Mouse (Mus musculus) forebrain, embryonic 15.5 days (tissue): Measurements from ENCODE around the gene Zkscan2. TPM values are rescaled to one million over a fixed set of nuclear protein-coding genes. Genes with fewer than 3 reads are reported as not detected.

Experiments
- ATAC-seq: fragments of 200-750 bp; cut with Nextera tagmentation; replicated peaks from 2 replicates; pipeline ENCODE4 v1.8.0; 2017; ENCODE audit warnings: mild to moderate bottlenecking, moderate TSS enrichment, moderate library complexity
- H3K27ac ChIP-seq: fragments of 300-500 bp; sonication (generic); replicated peaks from 2 replicates; pipeline ENCODE4 v1.5.1; 2015; ENCODE audit warnings: mild to moderate bottlenecking, inconsistent platforms
- H3K27me3 ChIP-seq: fragments of 300-500 bp; sonication (generic); 2 replicates; pipeline ENCODE4 v1.6.1; 2015; ENCODE audit warnings: inconsistent platforms
- H3K36me3 ChIP-seq: fragments of 300-500 bp; sonication (generic); 2 replicates; pipeline ENCODE4 v1.6.1; 2015; ENCODE audit warnings: mild to moderate bottlenecking, inconsistent platforms
- H3K4me1 ChIP-seq: fragments of 300-500 bp; sonication (generic); 2 replicates; pipeline ENCODE4 v1.6.1; 2015; ENCODE audit warnings: inconsistent platforms
- H3K4me2 ChIP-seq: fragments of 300-500 bp; sonication (generic); replicated peaks from 2 replicates; pipeline ENCODE4 v1.6.1; 2015; ENCODE audit warnings: mild to moderate bottlenecking, inconsistent platforms
- H3K4me3 ChIP-seq: fragments of 300-500 bp; sonication (generic); 2 replicates; pipeline ENCODE4 v1.5.1; 2015; ENCODE audit warnings: mild to moderate bottlenecking, inconsistent platforms
- H3K9ac ChIP-seq: fragments of 300-500 bp; sonication (generic); replicated peaks from 2 replicates; pipeline ENCODE4 v1.6.1; 2015; ENCODE audit warnings: mild to moderate bottlenecking, inconsistent platforms
- H3K9me3 ChIP-seq: fragments of 300-500 bp; sonication (generic); 2 replicates; pipeline ENCODE4 v1.6.1; 2016; ENCODE audit warnings: inconsistent platforms
- WGBS: fragments of 180-500 bp; shearing (Covaris S2); methylation state at CpG from one replicate; pipeline ENCODE4 v1.1.7; 2015; ENCODE audit warnings: mixed read lengths; 5-methylcytosine and 5-hydroxymethylcytosine counted together
- polyA plus RNA-seq: library from polyadenylated mRNA; unstranded; fragments of >200 nt; fragmentation: Nextera tagmentation; extraction: Ambion mirVana; gene quantifications from 2 replicates; pipeline ENCODE4 v1.2.1, GENCODE M21; 2015

Zkscan2 gene
- polyA plus RNA-seq, 1 experiment from 2014 or later, result 10.0 TPM

- Histone ChIP-seq H3K9me3 (no peaks in the 10 kb centered on the region), H3K4me2 (no peak overlapping the region), H3K4me3 (no peak overlapping the region), H3K27ac (no peak overlapping the region), H3K27me3 (no peaks in the 10 kb centered on the region), H3K36me3 (peaks cover 9% of the 10 kb centered on the region; the same call in 1 of the 2 replicates), H3K4me1 (no peaks in the 10 kb centered on the region), H3K9ac (no peak overlapping the region)
- WGBS, result 90% methylated on average over 8 of the region's 8 CpGs
- ATAC-seq, result no peak
Measured at GRCm38 (mm10) chr7:123429624-123430410, 70.4 kb downstream of the Zkscan2 start.

Other genes with a start within 250 kb of the Zkscan2 start
- gene Lcmt1, start 130.7 kb downstream of the Zkscan2 start, polyA plus RNA-seq, result 96.5 and 102 TPM in 2 replicates
- gene Arhgap17, start 130.5 kb downstream of the Zkscan2 start, polyA plus RNA-seq, result 10.1 and 10.3 TPM in 2 replicates
- not detected in 2 replicates for gene Aqp8, start 38.2 kb downstream of the Zkscan2 start, polyA plus RNA-seq